Mouse (Mus musculus) heart, postnatal 0 days (tissue): ENCODE results near the gene Rpl13.
"Not testable (repeated sequence)": the region's sequence is repeated elsewhere in the genome, so short reads cannot be mapped to it uniquely, and the experiment has no call there.

ENCODE experiments used
- CTCF ChIP-seq: IDR thresholded peaks from 2 replicates; pipeline ENCODE4 v1.5.1; 2016; ENCODE audit warnings: antibody characterized with exemption, control low read depth, low read depth
- EP300 ChIP-seq: IDR thresholded peaks from 2 replicates; pipeline ENCODE4 v1.6.1; 2016; ENCODE audit warnings: antibody characterized with exemption, low read depth

DNA sequence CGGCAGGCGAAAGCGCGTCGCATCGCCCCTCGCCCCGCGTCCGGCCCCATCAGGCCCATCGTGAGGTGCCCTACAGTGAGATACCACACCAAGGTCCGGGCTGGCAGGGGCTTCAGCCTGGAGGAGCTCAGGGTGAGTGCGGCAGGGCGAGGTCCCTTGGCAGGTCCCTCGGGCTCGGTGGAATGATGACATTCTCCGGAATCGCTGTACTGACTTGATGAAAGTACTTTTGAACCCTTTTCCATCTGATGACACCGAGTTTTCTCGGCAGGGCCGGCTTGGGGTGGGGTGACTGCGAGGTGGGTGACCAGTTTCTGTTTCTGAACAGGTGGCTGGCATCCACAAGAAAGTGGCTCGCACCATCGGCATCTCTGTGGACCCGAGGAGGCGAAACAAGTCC is 705 bp downstream of the Rpl13 start:
- TF ChIP-seq CTCF, EP300: not testable (repeated sequence)
